Mouse (Mus musculus): ENCODE measurements at regions not wholly inside any gene's neighbourhood (a gene's known extent, or its start where the extent isn't known, plus 50 kb on each side); places are given as distances from the start of the nearest gene placed in this dataset.

GRCm38 (mm10) chr12:86816171-86816701 is 68.4 kb downstream of the Irf2bpl start:
- H3K4me3 ChIP-seq (ENCODE audit: low read depth, low read length) = no peak overlapping the region
- no peaks in the 10 kb centered on the region for H3K36me3 ChIP-seq (ENCODE audit: control insufficient read depth, insufficient read depth, low read length)
- no peaks in the 10 kb centered on the region for H3K27me3 ChIP-seq (ENCODE audit: control insufficient read depth, insufficient read depth, low read length)
- H3K27ac ChIP-seq (ENCODE audit: insufficient read depth, low read depth, low read length) = no peak overlapping the region
- TF ChIP-seq CTCF (IDR thresholded peaks at IDR 0.05; ENCODE audit: extremely low read depth, insufficient read length, insufficient replicate concordance, low read depth, low read length) (no peak), POLR2A (IDR thresholded peaks at IDR 0.05; ENCODE audit: low read depth, low read length) (no peak)
- peaks cover under 1% of the 10 kb centered on the region for H3K4me1 ChIP-seq (ENCODE audit: control insufficient read depth, insufficient read depth, insufficient read length, low read length)
- WGBS = 32% methylated on average over 6 of the region's 6 CpGs

GRCm38 (mm10) chr12:86814740-86815139 is 69.9 kb downstream of the Irf2bpl start:
- Histone ChIP-seq H3K4me1 (ENCODE audit: control insufficient read depth, insufficient read depth, insufficient read length, low read length) (peaks cover 8% of the 10 kb centered on the region), H3K27me3 (ENCODE audit: control insufficient read depth, insufficient read depth, low read length) (no peaks in the 10 kb centered on the region), H3K36me3 (ENCODE audit: control insufficient read depth, insufficient read depth, low read length) (no peaks in the 10 kb centered on the region), H3K27ac (ENCODE audit: insufficient read depth, low read depth, low read length) (no peak overlapping the region), H3K4me3 (ENCODE audit: low read depth, low read length) (no peak overlapping the region)
- TF ChIP-seq POLR2A (IDR thresholded peaks at IDR 0.05; ENCODE audit: low read depth, low read length) = no peak
- TF ChIP-seq CTCF (IDR thresholded peaks at IDR 0.05; ENCODE audit: extremely low read depth, insufficient read length, insufficient replicate concordance, low read depth, low read length) = no peak
- 91% methylated on average over 7 of the region's 7 CpGs for WGBS

All from small intestine, adult 2 months (tissue).